Mouse (Mus musculus): ENCODE results near the gene Cnot1. TPM values are rescaled to one million over a fixed set of nuclear protein-coding genes. Genes with fewer than 3 reads are reported as not detected.

Gene Cnot1
- polyA plus RNA-seq (2014; fragmentation: Nextera tagmentation; extraction: Ambion mirVana), result 98.5 and 132 TPM in 2 replicates

- DNase-seq (ENCODE audit: low spot score) (peak; percentile 97), ATAC-seq (replicated peaks; ENCODE audit: low FRiP score, low TSS enrichment, low read depth) (peak; percentile 98)
- peaks cover 12% of the 10 kb centered on the region for H3K4me1 ChIP-seq (replicated peaks; ENCODE audit: control insufficient read depth, insufficient read depth, low read length)
- H3K9me3 ChIP-seq (ENCODE audit: control insufficient read depth, low read length), result no peaks in the 10 kb centered on the region
- H3K27ac ChIP-seq (ENCODE audit: low read depth), result peak within 1 kb of the TSS; percentile 95
- H3K27me3 ChIP-seq (replicated peaks; ENCODE audit: control insufficient read depth, insufficient read depth, low read length), result no peaks in the 10 kb centered on the region
- peak within 1 kb of the TSS; percentile 90 for H3K4me3 ChIP-seq (ENCODE audit: low read depth, low read length)
- H3K9ac ChIP-seq (ENCODE audit: low read length), result peak within 1 kb of the TSS; percentile 98
- WGBS, result under 1% methylated on average over 44 of the region's 44 CpGs
- peak within 1 kb of the TSS; percentile 87 for H3K4me2 ChIP-seq (ENCODE audit: low read length)
- H3K36me3 ChIP-seq (ENCODE audit: control insufficient read depth, insufficient read depth, low read length), result peaks cover 7% of the 10 kb centered on the region
Measured at GRCm38 (mm10) chr8:95807331-95807843, at the start of gene Cnot1. Gene Cnot1 (minus strand): TSS chr8:95807464.

- no peaks in the 10 kb centered on the region for H3K36me3 ChIP-seq (ENCODE audit: control insufficient read depth, insufficient read depth, low read length)
- H3K9ac ChIP-seq (ENCODE audit: low read length), result no peak overlapping the region
- 81% methylated on average over 6 of the region's 6 CpGs for WGBS
- ATAC-seq (replicated peaks; ENCODE audit: low FRiP score, low TSS enrichment, low read depth), result no peak
- H3K27ac ChIP-seq (ENCODE audit: low read depth), result no peak overlapping the region
- no peaks in the 10 kb centered on the region for H3K9me3 ChIP-seq (ENCODE audit: control insufficient read depth, low read length)
- H3K4me1 ChIP-seq (replicated peaks; ENCODE audit: control insufficient read depth, insufficient read depth, low read length), result peaks cover 9% of the 10 kb centered on the region
- H3K27me3 ChIP-seq (replicated peaks; ENCODE audit: control insufficient read depth, insufficient read depth, low read length), result no peaks in the 10 kb centered on the region
- no peak overlapping the region for H3K4me2 ChIP-seq (ENCODE audit: low read length)
- no peak for DNase-seq (ENCODE audit: low spot score)
- H3K4me3 ChIP-seq (ENCODE audit: low read depth, low read length), result no peak overlapping the region
Measured at GRCm38 (mm10) chr8:95854174-95854573, 46.9 kb upstream of the Cnot1 start.

DNA sequence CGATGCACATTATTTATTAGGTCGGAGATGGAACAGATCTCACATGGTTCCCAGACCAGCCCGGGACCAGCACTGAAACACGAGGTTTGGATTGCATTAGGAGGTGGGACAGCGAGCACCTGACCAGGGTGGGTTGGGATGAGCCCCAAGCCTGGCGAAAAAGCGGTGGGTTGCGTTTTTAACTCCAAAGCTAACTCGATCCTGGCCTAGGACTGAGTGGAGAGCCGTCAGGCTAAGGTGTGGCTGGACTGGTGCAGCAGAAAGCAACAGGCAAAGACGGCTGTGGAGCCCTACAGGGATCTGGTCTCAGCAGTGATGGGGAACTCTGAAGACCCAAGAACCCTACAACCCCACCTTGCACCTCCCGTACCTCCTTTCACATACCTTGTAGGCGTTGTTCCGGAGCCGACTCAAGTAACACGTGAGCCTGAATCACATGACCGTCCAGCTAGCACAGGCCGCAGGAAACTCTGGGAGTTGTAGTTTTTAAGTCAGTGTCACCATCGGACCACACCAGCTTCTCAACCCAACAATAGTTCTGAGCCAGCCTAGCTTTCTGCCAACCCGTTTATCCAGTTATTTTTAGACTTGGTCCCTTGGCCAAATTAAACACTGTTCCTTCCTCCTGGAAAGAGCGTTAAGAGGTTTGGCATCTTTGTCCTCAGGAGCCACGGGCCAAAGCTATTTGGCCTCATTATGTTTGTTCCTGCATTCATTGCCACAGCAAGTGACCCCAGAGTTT, 46.0 kb upstream of the Cnot1 start, which contains the start of gene Slc38a7:
TSS of gene Slc38a7 (minus strand) at position 438 of the 742 bp plus-strand sequence.
- Histone ChIP-seq H3K4me3 (ENCODE audit: low read depth, low read length) (peak within 1 kb of the TSS; percentile 63), H3K36me3 (ENCODE audit: control insufficient read depth, insufficient read depth, low read length) (peaks cover 3% of the 10 kb centered on the region; the same call in 1 of the 2 replicates), H3K9me3 (ENCODE audit: control insufficient read depth, low read length) (no peaks in the 10 kb centered on the region), H3K4me2 (ENCODE audit: low read length) (peak within 1 kb of the TSS; percentile 68), H3K27ac (ENCODE audit: low read depth) (no peak within 1 kb of the TSS), H3K9ac (ENCODE audit: low read length) (peak within 1 kb of the TSS; percentile 57), H3K4me1 (replicated peaks; ENCODE audit: control insufficient read depth, insufficient read depth, low read length) (peaks cover 9% of the 10 kb centered on the region), H3K27me3 (replicated peaks; ENCODE audit: control insufficient read depth, insufficient read depth, low read length) (no peaks in the 10 kb centered on the region)
- DNase-seq (ENCODE audit: low spot score) (peak; percentile 77), ATAC-seq (replicated peaks; ENCODE audit: low FRiP score, low TSS enrichment, low read depth) (peak; percentile 96)
- 21% methylated on average over 22 of the region's 22 CpGs for WGBS

DNA sequence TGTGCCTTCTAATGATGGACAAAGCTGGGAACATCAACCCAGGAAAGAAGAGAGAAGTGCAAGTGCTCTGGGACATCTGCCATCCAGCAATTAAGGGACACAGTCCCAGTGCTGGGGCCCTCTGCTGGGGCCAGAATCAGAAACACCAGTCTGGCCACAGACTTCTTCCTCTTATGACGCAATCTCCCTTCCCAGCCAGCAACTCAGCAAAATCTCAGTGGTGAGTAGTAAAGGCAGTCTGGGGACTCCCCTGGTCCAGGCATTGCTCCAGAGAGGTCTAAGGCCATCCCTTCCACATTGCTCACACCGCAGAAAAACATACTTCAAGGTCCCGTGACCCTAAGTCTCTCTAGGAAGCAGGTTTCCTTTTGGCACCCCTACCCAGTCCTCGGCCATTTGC, 45.0 kb upstream of the Cnot1 start:
- Histone ChIP-seq H3K4me1 (replicated peaks; ENCODE audit: control insufficient read depth, insufficient read depth, low read length) (peaks cover 9% of the 10 kb centered on the region), H3K27me3 (replicated peaks; ENCODE audit: control insufficient read depth, insufficient read depth, low read length) (no peaks in the 10 kb centered on the region), H3K9me3 (ENCODE audit: control insufficient read depth, low read length) (no peaks in the 10 kb centered on the region), H3K36me3 (ENCODE audit: control insufficient read depth, insufficient read depth, low read length) (peaks cover 8% of the 10 kb centered on the region), H3K4me2 (ENCODE audit: low read length) (peak overlapping the region; percentile 68), H3K4me3 (ENCODE audit: low read depth, low read length) (peak overlapping the region; percentile 63; the same call in 1 of the 2 replicates), H3K27ac (ENCODE audit: low read depth) (no peak overlapping the region), H3K9ac (ENCODE audit: low read length) (no peak overlapping the region)
- no peak for DNase-seq (ENCODE audit: low spot score)
- 67% methylated on average over 4 of the region's 4 CpGs for WGBS
- no peak for ATAC-seq (replicated peaks; ENCODE audit: low FRiP score, low TSS enrichment, low read depth)

- Histone ChIP-seq H3K4me3 (ENCODE audit: low read depth, low read length) (no peak overlapping the region), H3K27me3 (replicated peaks; ENCODE audit: control insufficient read depth, insufficient read depth, low read length) (no peaks in the 10 kb centered on the region), H3K4me1 (replicated peaks; ENCODE audit: control insufficient read depth, insufficient read depth, low read length) (peaks cover 9% of the 10 kb centered on the region), H3K27ac (ENCODE audit: low read depth) (no peak overlapping the region), H3K9ac (ENCODE audit: low read length) (no peak overlapping the region), H3K9me3 (ENCODE audit: control insufficient read depth, low read length) (no peaks in the 10 kb centered on the region), H3K4me2 (ENCODE audit: low read length) (no peak overlapping the region), H3K36me3 (ENCODE audit: control insufficient read depth, insufficient read depth, low read length) (peaks cover 17% of the 10 kb centered on the region)
- DNase-seq (ENCODE audit: low spot score) (no peak), ATAC-seq (replicated peaks; ENCODE audit: low FRiP score, low TSS enrichment, low read depth) (no peak)
- 88% methylated on average over 2 of the region's 2 CpGs for WGBS
Measured at GRCm38 (mm10) chr8:95850326-95850725, 43.1 kb upstream of the Cnot1 start.

DNA sequence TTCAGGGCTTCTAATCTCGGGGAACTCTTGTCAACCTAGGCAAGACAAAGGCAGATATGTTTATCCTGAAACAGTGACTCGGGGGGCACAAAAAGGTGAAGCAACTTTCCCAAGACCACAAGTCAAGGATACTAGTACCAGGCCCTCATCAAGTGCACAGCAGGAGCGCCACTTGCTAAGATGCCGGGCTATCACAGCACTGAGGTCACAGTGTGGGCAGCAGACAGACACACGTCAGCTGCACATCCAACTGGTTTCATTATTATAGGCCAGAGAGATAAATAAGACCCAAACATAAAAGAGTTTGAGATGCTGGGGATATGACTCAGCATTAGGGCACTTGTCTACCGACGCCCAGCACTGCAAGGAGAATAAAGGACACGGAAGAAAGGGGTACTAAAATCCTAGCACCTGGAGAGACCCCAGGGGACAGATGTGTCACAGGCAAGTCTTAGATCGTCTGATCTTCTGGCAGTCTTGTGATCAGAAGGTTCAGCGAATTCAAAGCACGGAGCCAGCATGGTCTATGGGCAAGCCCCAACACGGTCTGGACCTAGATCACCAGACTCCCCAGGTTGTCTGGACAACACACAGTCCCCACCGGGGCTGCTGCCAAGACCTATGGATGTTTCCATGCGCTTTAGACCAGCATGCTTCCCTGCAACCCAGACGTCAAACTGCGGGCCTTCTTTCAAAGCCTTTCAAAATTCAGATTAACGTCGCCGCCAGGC, 41.6 kb upstream of the Cnot1 start:
- 90% methylated on average over 19 of the region's 19 CpGs for WGBS
- H3K27ac ChIP-seq (ENCODE audit: low read depth), result no peak overlapping the region
- H3K9me3 ChIP-seq (ENCODE audit: control insufficient read depth, low read length), result no peaks in the 10 kb centered on the region
- H3K9ac ChIP-seq (ENCODE audit: low read length), result no peak overlapping the region
- no peak overlapping the region for H3K4me2 ChIP-seq (ENCODE audit: low read length)
- no peak overlapping the region for H3K4me3 ChIP-seq (ENCODE audit: low read depth, low read length)
- no peaks in the 10 kb centered on the region for H3K27me3 ChIP-seq (replicated peaks; ENCODE audit: control insufficient read depth, insufficient read depth, low read length)
- peaks cover 9% of the 10 kb centered on the region for H3K4me1 ChIP-seq (replicated peaks; ENCODE audit: control insufficient read depth, insufficient read depth, low read length)
- peaks cover 26% of the 10 kb centered on the region for H3K36me3 ChIP-seq (ENCODE audit: control insufficient read depth, insufficient read depth, low read length)
- DNase-seq (ENCODE audit: low spot score), result no peak
- no peak for ATAC-seq (replicated peaks; ENCODE audit: low FRiP score, low TSS enrichment, low read depth)

DNA sequence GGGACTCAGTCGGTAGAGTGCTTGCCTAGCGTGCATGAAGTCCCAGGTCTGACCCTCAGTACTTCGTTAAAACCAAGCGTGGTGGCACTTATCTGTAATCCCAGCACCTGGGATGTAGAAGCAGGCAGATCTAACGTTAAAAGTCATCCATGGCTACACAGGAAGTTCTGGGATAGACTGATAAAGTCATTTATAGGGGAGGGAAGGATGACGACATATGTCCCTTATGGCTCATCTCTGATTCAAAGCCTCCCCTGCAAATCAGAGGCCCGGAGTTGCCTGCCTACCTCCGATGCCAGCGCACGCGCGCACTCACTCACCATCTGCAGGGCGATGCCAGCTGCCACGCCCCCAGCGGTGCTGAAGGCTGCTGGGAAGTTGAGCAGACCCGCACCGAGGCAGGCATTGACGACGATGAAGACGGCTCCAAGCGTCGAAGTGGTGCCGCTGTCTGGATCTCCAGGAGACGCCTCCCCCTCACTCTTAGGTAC, 40.8 kb upstream of the Cnot1 start:
- Histone ChIP-seq H3K9ac (ENCODE audit: low read length) (no peak overlapping the region), H3K4me3 (ENCODE audit: low read depth, low read length) (no peak overlapping the region), H3K4me2 (ENCODE audit: low read length) (no peak overlapping the region), H3K4me1 (replicated peaks; ENCODE audit: control insufficient read depth, insufficient read depth, low read length) (peaks cover 9% of the 10 kb centered on the region), H3K9me3 (ENCODE audit: control insufficient read depth, low read length) (no peaks in the 10 kb centered on the region), H3K27me3 (replicated peaks; ENCODE audit: control insufficient read depth, insufficient read depth, low read length) (no peaks in the 10 kb centered on the region), H3K36me3 (ENCODE audit: control insufficient read depth, insufficient read depth, low read length) (peaks cover 34% of the 10 kb centered on the region), H3K27ac (ENCODE audit: low read depth) (no peak overlapping the region)
- WGBS, result 81% methylated on average over 24 of the region's 24 CpGs
- DNase-seq (ENCODE audit: low spot score) (no peak), ATAC-seq (replicated peaks; ENCODE audit: low FRiP score, low TSS enrichment, low read depth) (no peak)

- H3K9ac ChIP-seq (ENCODE audit: low read length), result no peak overlapping the region
- 90% methylated on average over 7 of the region's 7 CpGs for WGBS
- no peaks in the 10 kb centered on the region for H3K4me1 ChIP-seq (replicated peaks; ENCODE audit: control insufficient read depth, insufficient read depth, low read length)
- peaks cover 57% of the 10 kb centered on the region for H3K36me3 ChIP-seq (ENCODE audit: control insufficient read depth, insufficient read depth, low read length)
- H3K27ac ChIP-seq (ENCODE audit: low read depth), result no peak overlapping the region
- no peak for DNase-seq (ENCODE audit: low spot score)
- no peak overlapping the region for H3K4me2 ChIP-seq (ENCODE audit: low read length)
- no peak for ATAC-seq (replicated peaks; ENCODE audit: low FRiP score, low TSS enrichment, low read depth)
- H3K9me3 ChIP-seq (ENCODE audit: control insufficient read depth, low read length), result no peaks in the 10 kb centered on the region
- H3K27me3 ChIP-seq (replicated peaks; ENCODE audit: control insufficient read depth, insufficient read depth, low read length), result no peaks in the 10 kb centered on the region
- no peak overlapping the region for H3K4me3 ChIP-seq (ENCODE audit: low read depth, low read length)
Measured at GRCm38 (mm10) chr8:95845026-95845425, 37.8 kb upstream of the Cnot1 start.

Data from intestine, embryonic 14.5 days (tissue).